Mouse (Mus musculus): ENCODE measurements at regions not wholly inside any gene's neighbourhood (a gene's known extent, or its start where the extent isn't known, plus 50 kb on each side); places are given as distances from the start of the nearest gene placed in this dataset.
"Not testable (repeated sequence)": the region's sequence is repeated elsewhere in the genome, so short reads cannot be mapped to it uniquely, and the experiment has no call there.

GRCm38 (mm10) chr15:49121202-49121601 is 4763.5 kb upstream of the Gm7489 start:
- Histone ChIP-seq H3K4me2 (ENCODE audit: low read depth) (no peak overlapping the region), H3K27me3 (ENCODE audit: control insufficient read depth, insufficient read depth, insufficient read length) (no peaks in the 10 kb centered on the region), H3K79me2 (ENCODE audit: control insufficient read depth, insufficient read depth) (no peaks in the 10 kb centered on the region), H3ac (ENCODE audit: control insufficient read depth, insufficient read length) (no peak overlapping the region), H3K4me3 (no peak overlapping the region), H3K36me3 (ENCODE audit: control insufficient read depth, insufficient read depth) (no peaks in the 10 kb centered on the region)
- TF ChIP-seq TCF12 (IDR thresholded peaks at IDR 0.05; ENCODE audit: insufficient read depth, poor library complexity, severe bottlenecking) (no peak), MYOG (IDR thresholded peaks at IDR 0.05; ENCODE audit: control insufficient read depth in 1 of 3, insufficient read depth in 1 of 3, insufficient read length in 2 of 3, low read depth in 2 of 3) (no peak), TCF3 (IDR thresholded peaks at IDR 0.05; ENCODE audit: insufficient read length, low read depth) (no peak), POLR2A (IDR thresholded peaks at IDR 0.05; ENCODE audit: insufficient read length, low read depth) (no peak), MYOD1 (IDR thresholded peaks at IDR 0.05; ENCODE audit: control insufficient read depth in 1 of 3, insufficient read length in 2 of 3, low read depth in 2 of 3) (no peak), CEBPB (IDR thresholded peaks at IDR 0.05; ENCODE audit: insufficient read depth, poor library complexity, severe bottlenecking) (no peak)

- TF ChIP-seq POLR2A (IDR thresholded peaks at IDR 0.05; ENCODE audit: insufficient read length, low read depth) (no peak), TCF12 (IDR thresholded peaks at IDR 0.05; ENCODE audit: insufficient read depth, poor library complexity, severe bottlenecking) (peak; percentile 36), USF1 (IDR thresholded peaks at IDR 0.05; ENCODE audit: low read depth) (no peak), MYOG (IDR thresholded peaks at IDR 0.05; ENCODE audit: control insufficient read depth in 1 of 3, insufficient read depth in 1 of 3, insufficient read length in 2 of 3, low read depth in 2 of 3) (peak in 1 of 3 experiments; percentile 23), CEBPB (IDR thresholded peaks at IDR 0.05; ENCODE audit: insufficient read depth, poor library complexity, severe bottlenecking) (peak; percentile 67), TCF3 (IDR thresholded peaks at IDR 0.05; ENCODE audit: insufficient read length, low read depth) (no peak), MYOD1 (IDR thresholded peaks at IDR 0.05; ENCODE audit: control insufficient read depth in 1 of 3, insufficient read length in 2 of 3, low read depth in 2 of 3) (peak in 1 of 3 experiments; percentile 47), SRF (IDR thresholded peaks at IDR 0.05; ENCODE audit: control insufficient read depth, insufficient read length, low read depth) (no peak)
- Histone ChIP-seq H3K4me2 (ENCODE audit: low read depth) (no peak overlapping the region), H3K36me3 (ENCODE audit: control insufficient read depth, insufficient read depth) (no peaks in the 10 kb centered on the region), H3K4me3 (no peak overlapping the region), H3K79me2 (ENCODE audit: control insufficient read depth, insufficient read depth) (no peaks in the 10 kb centered on the region), H3K27me3 (ENCODE audit: control insufficient read depth, insufficient read depth, insufficient read length) (no peaks in the 10 kb centered on the region), H3ac (ENCODE audit: control insufficient read depth, insufficient read length) (no peak overlapping the region)
Observed at GRCm38 (mm10) chr15:49146430-49146829, 4738.3 kb upstream of the Gm7489 start.

GRCm38 (mm10) chr15:49151998-49152397 is 4732.7 kb upstream of the Gm7489 start:
- H3K4me2 ChIP-seq (ENCODE audit: low read depth) = no peak overlapping the region
- H3K27me3 ChIP-seq (ENCODE audit: control insufficient read depth, insufficient read depth, insufficient read length) = no peaks in the 10 kb centered on the region
- H3ac ChIP-seq (ENCODE audit: control insufficient read depth, insufficient read length) = no peak overlapping the region
- TF ChIP-seq POLR2A (IDR thresholded peaks at IDR 0.05; ENCODE audit: insufficient read length, low read depth) = no peak
- TF ChIP-seq USF1 (IDR thresholded peaks at IDR 0.05; ENCODE audit: low read depth) = no peak
- TF ChIP-seq TCF3 (IDR thresholded peaks at IDR 0.05; ENCODE audit: insufficient read length, low read depth) = no peak
- no peak for TF ChIP-seq E2F4 (IDR thresholded peaks at IDR 0.05; ENCODE audit: insufficient read depth)
- TF ChIP-seq MAX (IDR thresholded peaks at IDR 0.05; ENCODE audit: low read depth) = no peak
- no peak for TF ChIP-seq TCF12 (IDR thresholded peaks at IDR 0.05; ENCODE audit: insufficient read depth, poor library complexity, severe bottlenecking)
- TF ChIP-seq MYOG (IDR thresholded peaks at IDR 0.05; ENCODE audit: control insufficient read depth in 1 of 3, insufficient read depth in 1 of 3, insufficient read length in 2 of 3, low read depth in 2 of 3) = no peak
- no peak for TF ChIP-seq MYOD1 (IDR thresholded peaks at IDR 0.05; ENCODE audit: control insufficient read depth in 1 of 3, insufficient read length in 2 of 3, low read depth in 2 of 3)
- TF ChIP-seq REST (IDR thresholded peaks at IDR 0.05; ENCODE audit: insufficient read depth, insufficient read length) = no peak
- TF ChIP-seq CEBPB (IDR thresholded peaks at IDR 0.05; ENCODE audit: insufficient read depth, poor library complexity, severe bottlenecking) = no peak
- TF ChIP-seq SRF (IDR thresholded peaks at IDR 0.05; ENCODE audit: control insufficient read depth, insufficient read length, low read depth) = no peak
- TF ChIP-seq POLR2AphosphoS2 (IDR thresholded peaks at IDR 0.05; ENCODE audit: insufficient read length, low read depth) = no peak
- no peaks in the 10 kb centered on the region for H3K79me2 ChIP-seq (ENCODE audit: control insufficient read depth, insufficient read depth)
- H3K36me3 ChIP-seq (ENCODE audit: control insufficient read depth, insufficient read depth) = no peaks in the 10 kb centered on the region
- no peak overlapping the region for H3K4me3 ChIP-seq

- Histone ChIP-seq H3K36me3 (ENCODE audit: control insufficient read depth, insufficient read depth) (no peaks in the 10 kb centered on the region), H3K79me2 (ENCODE audit: control insufficient read depth, insufficient read depth) (no peaks in the 10 kb centered on the region), H3ac (ENCODE audit: control insufficient read depth, insufficient read length) (no peak overlapping the region), H3K4me3 (no peak overlapping the region), H3K4me2 (ENCODE audit: low read depth) (no peak overlapping the region), H3K27me3 (ENCODE audit: control insufficient read depth, insufficient read depth, insufficient read length) (no peaks in the 10 kb centered on the region)
- no peak for TF ChIP-seq POLR2AphosphoS2 (IDR thresholded peaks at IDR 0.05; ENCODE audit: insufficient read length, low read depth)
- TF ChIP-seq MYOD1 (IDR thresholded peaks at IDR 0.05; ENCODE audit: control insufficient read depth in 1 of 3, insufficient read length in 2 of 3, low read depth in 2 of 3) = no peak
- no peak for TF ChIP-seq CEBPB (IDR thresholded peaks at IDR 0.05; ENCODE audit: insufficient read depth, poor library complexity, severe bottlenecking)
- no peak for TF ChIP-seq E2F4 (IDR thresholded peaks at IDR 0.05; ENCODE audit: insufficient read depth)
- no peak for TF ChIP-seq USF1 (IDR thresholded peaks at IDR 0.05; ENCODE audit: low read depth)
- TF ChIP-seq TCF12 (IDR thresholded peaks at IDR 0.05; ENCODE audit: insufficient read depth, poor library complexity, severe bottlenecking) = no peak
- TF ChIP-seq POLR2A (IDR thresholded peaks at IDR 0.05; ENCODE audit: insufficient read length, low read depth) = no peak
- no peak for TF ChIP-seq MYOG (IDR thresholded peaks at IDR 0.05; ENCODE audit: control insufficient read depth in 1 of 3, insufficient read depth in 1 of 3, insufficient read length in 2 of 3, low read depth in 2 of 3)
Observed at GRCm38 (mm10) chr15:49154026-49154425, 4730.7 kb upstream of the Gm7489 start.

GRCm38 (mm10) chr15:49191474-49191873 is 4693.2 kb upstream of the Gm7489 start:
- TF ChIP-seq TCF12 (IDR thresholded peaks at IDR 0.05; ENCODE audit: insufficient read depth, poor library complexity, severe bottlenecking) = no peak
- TF ChIP-seq MYOD1 (IDR thresholded peaks at IDR 0.05; ENCODE audit: control insufficient read depth in 1 of 3, insufficient read length in 2 of 3, low read depth in 2 of 3) = no peak
- no peak for TF ChIP-seq MYOG (IDR thresholded peaks at IDR 0.05; ENCODE audit: control insufficient read depth in 1 of 3, insufficient read depth in 1 of 3, insufficient read length in 2 of 3, low read depth in 2 of 3)
- TF ChIP-seq USF1 (IDR thresholded peaks at IDR 0.05; ENCODE audit: low read depth) = no peak
- TF ChIP-seq MAX (IDR thresholded peaks at IDR 0.05; ENCODE audit: low read depth) = no peak
- TF ChIP-seq POLR2A (IDR thresholded peaks at IDR 0.05; ENCODE audit: insufficient read length, low read depth) = no peak
- TF ChIP-seq CEBPB (IDR thresholded peaks at IDR 0.05; ENCODE audit: insufficient read depth, poor library complexity, severe bottlenecking) = no peak
- TF ChIP-seq SRF (IDR thresholded peaks at IDR 0.05; ENCODE audit: control insufficient read depth, insufficient read length, low read depth) = no peak
- TF ChIP-seq TCF3 (IDR thresholded peaks at IDR 0.05; ENCODE audit: insufficient read length, low read depth) = no peak
- TF ChIP-seq POLR2AphosphoS2 (IDR thresholded peaks at IDR 0.05; ENCODE audit: insufficient read length, low read depth) = no peak
- no peak for TF ChIP-seq REST (IDR thresholded peaks at IDR 0.05; ENCODE audit: insufficient read depth, insufficient read length)
- no peak overlapping the region for H3ac ChIP-seq (ENCODE audit: control insufficient read depth, insufficient read length)

GRCm38 (mm10) chr15:49192571-49192970 is 4692.1 kb upstream of the Gm7489 start:
- H3K4me2 ChIP-seq (ENCODE audit: low read depth); H3K4me3 ChIP-seq; H3K79me2 ChIP-seq (ENCODE audit: control insufficient read depth, insufficient read depth); H3K27me3 ChIP-seq (ENCODE audit: control insufficient read depth, insufficient read depth, insufficient read length); H3ac ChIP-seq (ENCODE audit: control insufficient read depth, insufficient read length); H3K36me3 ChIP-seq (ENCODE audit: control insufficient read depth, insufficient read depth): not testable (repeated sequence)

More at GRCm38 (mm10) chr15:49191474-49191873, 4693.2 kb upstream of the Gm7489 start:
- Histone ChIP-seq H3K36me3 (ENCODE audit: control insufficient read depth, insufficient read depth) (no peaks in the 10 kb centered on the region), H3K27me3 (ENCODE audit: control insufficient read depth, insufficient read depth, insufficient read length) (no peaks in the 10 kb centered on the region), H3K79me2 (ENCODE audit: control insufficient read depth, insufficient read depth) (no peaks in the 10 kb centered on the region), H3K4me3 (no peak overlapping the region), H3K4me2 (ENCODE audit: low read depth) (no peak overlapping the region)

All from myocyte (in vitro differentiated cells).